Mouse (Mus musculus) bone marrow, adult 2 months (tissue): ENCODE data around the gene 2210016L21Rik. TPM values are rescaled to one million over a fixed set of nuclear protein-coding genes. Genes with fewer than 3 reads are reported as not detected.
A peak's percentile ranks its signal among the peaks of the same experiment; 100 is the strongest.

Source experiments
- H3K27ac ChIP-seq: fragments of 200-500 bp; 2 replicates; pipeline ENCODE4 v1.5.1; 2012; ENCODE audit warnings: low read depth, mild to moderate bottlenecking, control low read depth, inconsistent platforms, low read length; ENCODE audit not compliant: control insufficient read depth, poor library complexity, insufficient read depth
- H3K4me1 ChIP-seq: fragments of 200-500 bp; 2 replicates; pipeline ENCODE4 v1.6.1; 2011; ENCODE audit warnings: low read length; ENCODE audit not compliant: control insufficient read depth, insufficient read depth
- H3K4me3 ChIP-seq: fragments of 200-500 bp; replicated peaks from 2 replicates; pipeline ENCODE3; 2011; ENCODE audit warnings: mild to moderate bottlenecking, low read depth, low read length, control low read depth; ENCODE audit not compliant: control insufficient read depth
- CTCF ChIP-seq: fragments of 200-500 bp; IDR thresholded peaks from 2 replicates; pipeline ENCODE4 v1.5.1; 2011; ENCODE audit warnings: low read length, control low read depth; ENCODE audit not compliant: control insufficient read depth, insufficient read depth
- POLR2A ChIP-seq: fragments of 200-500 bp; IDR thresholded peaks from 2 replicates; pipeline ENCODE4 v1.6.1; 2011; ENCODE audit warnings: low read depth, mild to moderate bottlenecking, control low read depth, low read length, borderline replicate concordance; ENCODE audit not compliant: control insufficient read depth
- WGBS: fragments of 180-500 bp; shearing (Covaris S2); methylation state at CpG from one replicate; pipeline ENCODE4 v1.1.7; 2018; 5-methylcytosine and 5-hydroxymethylcytosine counted together
- polyA plus RNA-seq: library from polyadenylated mRNA; stranded (reverse); fragments of >200 nt; gene quantifications from 2 replicates; pipeline ENCODE4 v1.2.4, GENCODE M21; 2011; ENCODE audit warnings: low replicate concordance; ENCODE audit not compliant: missing spikeins, insufficient read depth, insufficient read length

The 2210016L21Rik gene
- polyA plus RNA-seq, result 9.7 and 15.9 TPM in 2 replicates

DNA sequence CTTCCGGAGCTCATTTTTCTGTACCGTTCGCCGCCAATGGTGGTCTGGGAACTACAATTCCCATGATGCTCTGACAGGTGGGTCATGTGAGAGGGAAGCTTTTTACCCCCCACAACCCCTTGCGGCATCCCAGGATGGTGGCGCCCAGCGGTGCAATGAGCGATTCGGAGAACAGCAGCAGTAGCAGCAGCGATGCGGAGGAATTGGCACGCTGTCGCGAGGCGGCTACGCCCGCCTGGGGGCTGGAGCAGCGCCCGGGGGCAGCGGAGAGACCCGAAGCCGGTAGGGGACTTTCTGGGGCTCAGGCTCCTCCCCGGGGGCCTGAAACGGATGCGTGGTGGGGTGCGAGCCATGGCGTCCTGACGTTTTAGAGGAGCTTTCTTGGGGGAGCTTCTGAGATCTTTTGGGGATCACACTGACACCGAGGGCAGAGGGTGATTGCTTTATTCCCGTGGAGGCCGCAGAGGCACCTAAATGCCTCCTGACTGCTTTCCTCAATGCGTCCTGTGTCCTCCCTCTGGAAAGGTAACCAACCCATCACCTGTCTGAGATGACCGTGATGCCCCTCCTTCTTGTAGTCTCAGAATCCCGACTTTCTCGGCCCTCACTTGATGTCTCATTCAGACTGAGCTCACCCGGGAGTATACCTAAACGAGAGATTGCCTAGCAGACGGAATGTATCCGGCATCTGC lies at the start of gene 2210016L21Rik:
Gene 2210016L21Rik (plus strand): TSS at position 85 of the 692 bp plus-strand sequence.
- TF ChIP-seq CTCF (no peak), POLR2A (peak; percentile 92)
- H3K27ac ChIP-seq, result peak within 1 kb of the TSS; percentile 82
- WGBS, result 2% methylated on average over 39 of the region's 39 CpGs

DNA sequence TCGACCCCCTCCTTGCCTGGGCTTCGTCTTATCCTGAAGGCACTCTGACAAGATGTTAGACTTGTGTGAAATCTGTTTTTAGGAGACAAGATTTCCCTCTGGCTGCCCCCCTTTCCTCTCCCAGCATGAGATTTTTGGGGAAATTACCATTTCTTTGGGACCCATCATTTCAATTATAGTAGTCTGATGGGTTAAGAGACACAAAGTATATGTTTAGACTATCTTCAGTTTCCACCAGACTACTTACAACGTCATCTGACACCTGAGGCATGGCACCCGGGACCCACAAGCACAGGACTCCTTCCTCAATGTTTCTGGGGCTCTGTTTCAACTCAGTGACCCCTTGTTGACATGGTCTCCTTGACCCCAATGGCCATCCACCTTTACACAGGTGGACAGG lies 46.4 kb upstream of the 2210016L21Rik start:
- Histone ChIP-seq H3K4me1 (peaks cover 2% of the 10 kb centered on the region), H3K4me3 (no peak overlapping the region), H3K27ac (no peak overlapping the region)
- TF ChIP-seq POLR2A (no peak), CTCF (no peak)
- WGBS, result 80% methylated on average over 4 of the region's 4 CpGs

More for the DNA sequence above, at the start of gene 2210016L21Rik:
- H3K4me1 ChIP-seq, result no peaks in the 10 kb centered on the region
- peak within 1 kb of the TSS; percentile 65 for H3K4me3 ChIP-seq

DNA sequence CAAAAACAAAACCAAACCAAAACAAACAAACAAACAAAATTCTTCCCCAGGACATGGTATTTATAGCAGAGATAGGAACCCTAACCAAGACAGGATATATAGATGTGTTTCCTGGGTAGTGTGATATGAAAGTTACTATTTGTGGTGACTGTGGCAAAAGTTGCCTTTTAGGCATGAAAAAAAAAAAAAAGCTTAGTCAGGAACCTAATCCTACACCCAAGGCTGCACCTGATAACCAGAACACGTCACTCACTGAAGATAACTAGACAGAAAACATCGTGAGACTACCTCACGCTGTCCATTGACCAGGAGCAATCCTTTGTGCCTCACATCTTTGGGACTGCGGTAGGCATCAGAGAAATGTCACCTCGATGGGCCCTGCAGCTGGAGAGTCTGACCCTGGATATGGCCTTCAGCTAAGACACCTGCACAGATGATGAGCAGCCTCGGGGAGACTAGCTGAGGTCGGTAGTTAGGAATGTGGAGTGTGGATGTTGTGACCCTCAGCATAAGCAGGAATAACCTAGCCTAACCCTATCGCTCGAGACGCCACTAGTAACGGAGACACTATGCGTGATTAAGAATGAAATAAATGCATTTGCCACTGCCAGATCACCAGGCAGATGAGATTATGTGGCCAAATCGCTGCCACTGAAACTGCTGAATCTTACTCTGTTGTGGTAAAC lies 45.1 kb upstream of the 2210016L21Rik start, which contains the start of gene Oasl2:
Gene Oasl2 (plus strand): TSS at position 249 of the 686 bp plus-strand sequence.
- Histone ChIP-seq H3K27ac (peak within 1 kb of the TSS; percentile 42), H3K4me1 (peaks cover 2% of the 10 kb centered on the region), H3K4me3 (peak within 1 kb of the TSS; percentile 51)
- 29% methylated on average over 13 of the region's 13 CpGs for WGBS
- TF ChIP-seq POLR2A, result no peak
- TF ChIP-seq CTCF, result no peak

DNA sequence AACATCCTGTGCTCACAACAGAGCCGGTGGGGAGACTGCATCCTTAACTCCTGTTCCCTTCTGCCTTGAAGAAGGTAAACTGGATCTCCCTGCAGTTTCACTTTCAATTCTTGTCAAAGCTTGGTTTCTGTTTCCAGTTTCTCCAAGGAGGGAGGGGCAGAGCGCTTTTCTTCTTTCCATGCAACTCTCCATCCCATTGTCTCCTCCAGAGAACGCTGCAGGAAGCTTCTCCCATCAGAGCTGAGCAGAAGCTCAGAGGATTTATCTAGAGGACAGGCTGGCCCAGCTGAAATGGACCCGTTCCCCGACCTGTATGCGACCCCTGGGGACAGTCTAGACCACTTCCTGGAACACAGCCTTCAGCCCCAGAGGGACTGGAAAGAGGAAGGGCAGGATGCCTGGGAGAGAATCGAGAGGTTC lies 44.6 kb upstream of the 2210016L21Rik start:
- H3K27ac ChIP-seq, result peak overlapping the region; percentile 42
- no peak for TF ChIP-seq CTCF
- peaks cover 2% of the 10 kb centered on the region for H3K4me1 ChIP-seq
- WGBS, result under 1% methylated on average over 7 of the region's 7 CpGs
- H3K4me3 ChIP-seq, result peak overlapping the region; percentile 51

DNA sequence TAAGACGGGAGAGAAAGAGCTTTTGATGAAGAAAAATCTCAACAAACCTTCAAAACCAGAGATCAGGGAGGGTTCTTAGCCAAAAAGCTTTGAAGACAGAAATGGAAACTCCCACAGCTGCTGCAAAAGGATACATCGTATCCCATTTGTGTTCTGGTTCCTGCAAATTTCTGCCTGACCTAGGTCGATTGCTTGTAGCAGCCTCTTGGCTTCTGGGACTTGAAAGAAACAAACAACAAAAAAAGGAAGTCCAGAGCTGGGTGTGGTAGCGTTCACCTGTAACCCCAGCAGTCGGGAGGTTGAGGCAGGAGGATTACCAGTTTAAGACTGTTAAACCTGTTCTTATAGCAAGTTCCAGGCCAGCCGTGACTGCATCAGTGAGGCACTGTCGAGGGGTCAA lies 43.1 kb upstream of the 2210016L21Rik start:
- 27% methylated on average over 7 of the region's 7 CpGs for WGBS
- H3K4me1 ChIP-seq, result peaks cover 2% of the 10 kb centered on the region
- no peak for TF ChIP-seq POLR2A
- no peak for TF ChIP-seq CTCF
- H3K27ac ChIP-seq, result no peak overlapping the region
- peak overlapping the region; percentile 41 for H3K4me3 ChIP-seq

DNA sequence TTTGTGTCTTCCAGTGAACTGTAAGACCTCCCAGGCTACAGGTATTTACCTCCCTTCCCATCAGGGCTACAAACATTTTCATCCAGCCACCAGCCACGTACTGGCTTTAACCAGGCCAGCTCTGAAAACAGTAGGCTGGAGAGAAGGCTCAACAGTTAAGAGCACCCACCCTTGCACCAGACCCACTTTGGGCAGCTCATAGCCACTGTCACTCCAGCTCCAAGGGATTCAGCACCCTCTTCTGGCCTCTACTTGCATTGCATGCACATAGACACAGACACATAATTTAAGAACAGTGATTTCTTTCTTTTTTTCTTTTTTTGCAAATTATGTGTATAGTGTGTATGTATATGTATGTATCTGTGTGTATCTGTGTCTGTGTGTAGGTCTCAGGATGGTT lies 39.5 kb upstream of the 2210016L21Rik start:
- Histone ChIP-seq H3K4me3 (no peak overlapping the region), H3K4me1 (no peaks in the 10 kb centered on the region), H3K27ac (no peak overlapping the region)
- WGBS, result 57% methylated on average over 1 of the region's 1 CpGs
- peak; percentile 85 for TF ChIP-seq CTCF
- no peak for TF ChIP-seq POLR2A

DNA sequence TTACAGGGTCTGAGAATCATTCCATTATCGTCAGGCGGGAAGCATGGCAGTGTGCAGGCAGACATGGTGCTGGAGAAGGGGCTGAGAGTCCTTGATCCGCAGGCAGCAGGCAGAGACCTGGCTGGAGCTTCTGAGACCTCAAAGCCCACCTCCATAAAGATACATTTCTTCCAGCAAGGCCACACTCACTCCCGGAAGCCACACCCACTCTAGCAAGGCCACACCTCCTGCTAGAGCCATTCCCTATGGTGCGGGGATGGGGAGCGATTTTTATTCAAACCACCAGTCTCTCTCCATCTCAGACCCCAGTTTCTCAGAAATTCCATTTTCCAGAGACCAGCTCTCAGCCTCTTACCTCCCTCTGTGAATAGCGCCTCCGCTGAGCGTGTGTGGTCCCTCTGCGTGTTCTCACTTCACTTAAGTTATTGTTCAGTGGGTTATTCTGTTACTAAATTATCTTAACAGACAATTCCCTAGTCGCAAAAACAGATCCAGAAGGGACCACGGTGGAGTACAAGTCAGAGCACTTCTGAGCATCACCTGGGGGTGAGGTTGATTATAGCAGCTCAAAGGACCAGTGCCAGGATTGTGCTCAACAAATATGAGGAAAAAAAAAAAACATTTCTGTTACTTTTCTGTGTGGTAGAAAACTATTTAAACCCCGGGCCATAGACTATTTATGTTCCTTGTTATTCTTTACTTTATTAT lies 33.2 kb upstream of the 2210016L21Rik start:
- TF ChIP-seq CTCF, result no peak
- TF ChIP-seq POLR2A, result no peak
- Histone ChIP-seq H3K27ac (no peak overlapping the region), H3K4me3 (no peak overlapping the region), H3K4me1 (no peaks in the 10 kb centered on the region)
- 88% methylated on average over 13 of the region's 13 CpGs for WGBS

DNA sequence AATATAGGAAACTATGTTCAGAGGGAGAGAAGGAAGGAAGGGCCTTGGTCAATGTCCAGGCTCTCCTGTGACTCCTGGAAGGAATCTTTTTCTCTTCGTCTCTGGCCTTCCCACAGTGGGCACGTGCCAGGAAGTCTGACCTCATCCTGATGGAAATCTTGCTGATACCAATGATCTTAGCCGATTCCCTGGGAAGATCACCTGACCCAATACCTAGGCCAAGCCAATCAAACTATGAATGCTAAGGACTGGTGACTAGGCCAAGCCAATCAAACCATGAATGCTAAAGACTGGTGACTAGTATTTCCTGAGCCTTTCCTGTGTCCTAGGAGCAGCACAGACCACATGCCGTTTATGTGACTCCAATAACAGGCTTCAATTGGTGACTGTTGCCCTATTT lies 28.3 kb upstream of the 2210016L21Rik start:
- TF ChIP-seq POLR2A, result no peak
- TF ChIP-seq CTCF, result no peak
- Histone ChIP-seq H3K27ac (no peak overlapping the region), H3K4me3 (no peak overlapping the region), H3K4me1 (peaks cover 5% of the 10 kb centered on the region)
- 68% methylated on average over 4 of the region's 4 CpGs for WGBS

DNA sequence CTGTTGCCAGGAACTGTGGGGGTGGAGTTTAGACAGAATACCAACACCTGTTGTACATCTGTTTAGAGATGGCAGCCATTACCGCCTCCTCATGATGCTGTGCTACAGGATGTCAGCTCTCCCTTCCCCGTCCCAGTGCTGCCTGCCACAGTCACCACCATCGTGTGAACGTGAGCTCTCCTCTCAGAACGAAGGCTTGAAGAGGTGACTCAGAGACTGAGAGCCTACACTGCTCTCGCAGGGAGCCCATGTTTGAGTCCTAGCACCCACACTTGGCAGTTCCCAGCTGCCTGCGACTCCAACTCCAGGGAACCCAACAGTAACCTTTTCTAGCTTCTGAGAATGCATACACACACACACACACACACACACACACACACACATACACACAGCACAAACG lies 27.1 kb upstream of the 2210016L21Rik start:
- TF ChIP-seq POLR2A (no peak), CTCF (no peak)
- H3K4me3 ChIP-seq, result no peak overlapping the region
- H3K27ac ChIP-seq, result no peak overlapping the region
- WGBS, result 79% methylated on average over 8 of the region's 8 CpGs
- peaks cover 5% of the 10 kb centered on the region for H3K4me1 ChIP-seq
